Mouse (Mus musculus): ENCODE data around the gene Pcsk7. TPM values are rescaled to one million over a fixed set of nuclear protein-coding genes. Genes with fewer than 3 reads are reported as not detected.

The Pcsk7 gene
- polyA plus RNA-seq, 1 experiment from 2014 or later: 16.4 TPM

Small RNAs within 50 kb of the gene (microRNA-seq; reads per million reads assigned to microRNA genes)
- not detected for gene Mir7087

Other genes starting within 250 kb of the Pcsk7 start
- gene Cep164, start 77.8 kb upstream of the Pcsk7 start, polyA plus RNA-seq (2015; fragmentation: Nextera tagmentation; extraction: Ambion mirVana): 13.0 and 14.4 TPM in 2 replicates
- gene Bace1, start 67.9 kb upstream of the Pcsk7 start, polyA plus RNA-seq (2015; fragmentation: Nextera tagmentation; extraction: Ambion mirVana): 17.6 and 19.1 TPM in 2 replicates
- gene Rnf214, start 414 bp downstream of the Pcsk7 start, polyA plus RNA-seq (2015; fragmentation: Nextera tagmentation; extraction: Ambion mirVana): 40.0 and 40.7 TPM in 2 replicates
- gene Tagln, start 29.6 kb downstream of the Pcsk7 start, polyA plus RNA-seq (2015; fragmentation: Nextera tagmentation; extraction: Ambion mirVana): 151 and 203 TPM in 2 replicates
- gene Sidt2, start 48.8 kb downstream of the Pcsk7 start, polyA plus RNA-seq (2015; fragmentation: Nextera tagmentation; extraction: Ambion mirVana): 35.5 and 36.3 TPM in 2 replicates
- 133 and 137 TPM in 2 replicates for gene Pafah1b2, start 106.2 kb downstream of the Pcsk7 start, polyA plus RNA-seq (2015; fragmentation: Nextera tagmentation; extraction: Ambion mirVana)
- 4.7 and 5.8 TPM in 2 replicates for gene Sik3, start 106.3 kb downstream of the Pcsk7 start, polyA plus RNA-seq (2015; fragmentation: Nextera tagmentation; extraction: Ambion mirVana)

All from heart, embryonic 13.5 days (tissue).